Mouse (Mus musculus) liver, embryonic 14.5 days (tissue): ENCODE data around the gene Carmil1.

Source experiments
- CTCF ChIP-seq: IDR thresholded peaks from 2 replicates; pipeline ENCODE4 v1.5.1; 2016; ENCODE audit warnings: antibody characterized with exemption, low read depth, control low read depth
- EP300 ChIP-seq: IDR thresholded peaks from 2 replicates; pipeline ENCODE4 v1.6.1; 2016; ENCODE audit warnings: antibody characterized with exemption, low read depth

DNA sequence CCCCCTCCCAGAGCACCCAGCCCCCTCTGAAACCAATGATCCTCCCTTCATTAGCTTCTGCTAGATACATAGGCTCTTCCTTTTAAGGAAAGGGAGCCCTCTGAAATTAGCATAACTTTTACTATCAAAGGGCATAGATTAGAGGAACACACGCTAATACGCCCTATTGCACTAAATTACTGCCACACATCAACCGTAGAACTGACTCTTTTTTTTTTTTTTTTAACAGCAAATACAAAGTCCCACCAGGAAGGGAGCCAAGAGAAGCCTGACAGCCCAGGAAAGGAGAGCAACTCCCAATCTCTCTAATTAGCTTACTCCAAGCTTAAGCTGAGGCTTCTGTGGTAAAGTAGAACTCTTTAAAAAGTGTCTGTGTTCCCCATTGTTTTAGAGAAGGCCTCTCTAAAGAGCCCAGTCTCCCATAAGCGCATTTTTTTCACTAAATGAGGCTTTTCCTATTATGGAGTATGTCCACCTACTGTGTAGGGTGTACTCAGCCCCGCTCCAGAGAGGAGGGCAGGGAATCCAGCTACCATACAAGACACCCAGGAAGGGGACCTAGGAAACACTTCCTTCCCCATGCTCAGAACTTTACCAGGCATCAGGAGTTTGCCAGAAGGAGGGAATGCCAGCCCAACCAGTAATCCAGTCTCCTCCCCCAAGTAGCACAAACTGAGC is 38.0 kb downstream of the Carmil1 start:
- no peak for TF ChIP-seq CTCF
- TF ChIP-seq EP300, result no peak
